Mouse (Mus musculus): Measurements from ENCODE around the gene Mslnl. TPM values are rescaled to one million over a fixed set of nuclear protein-coding genes. Genes with fewer than 3 reads are reported as not detected.
A peak's percentile ranks its signal among the peaks of the same experiment; 100 is the strongest.

Gene Mslnl
- polyA plus RNA-seq, 1 experiment from 2014 or later: not detected

- peak; percentile 88 for ATAC-seq (ENCODE audit: low FRiP score)
- peak; percentile 99 for DNase-seq (ENCODE audit: low spot score)
- Histone ChIP-seq H3K9me3 (ENCODE audit: control insufficient read depth, low read length) (no peaks in the 10 kb centered on the region), H3K4me2 (replicated peaks) (peak within 1 kb of the TSS; percentile 54), H3K27me3 (ENCODE audit: control insufficient read depth, insufficient read depth, low read length) (peaks cover 4% of the 10 kb centered on the region; the same call in 1 of the 2 replicates), H3K4me1 (replicated peaks; ENCODE audit: control insufficient read depth, insufficient read depth, low read length) (peaks cover 8% of the 10 kb centered on the region; the same call in 1 of the 2 replicates), H3K9ac (peak within 1 kb of the TSS; percentile 68), H3K4me3 (replicated peaks; ENCODE audit: low read length) (peak within 1 kb of the TSS; percentile 51), H3K27ac (no peak within 1 kb of the TSS), H3K36me3 (replicated peaks; ENCODE audit: control insufficient read depth, insufficient read depth) (peaks cover 9% of the 10 kb centered on the region; the same call in 1 of the 2 replicates)
- WGBS: under 1% methylated on average over 37 of the region's 37 CpGs
Observed at GRCm38 (mm10) chr17:25773549-25774120, 37.8 kb downstream of the Mslnl start, which contains the start of gene Narfl. Gene Narfl, plus strand, starts transcription at chr17:25773776.

- Histone ChIP-seq H3K4me1 (replicated peaks; ENCODE audit: control insufficient read depth, insufficient read depth, low read length) (peaks cover 8% of the 10 kb centered on the region; the same call in 1 of the 2 replicates), H3K4me2 (replicated peaks) (no peak overlapping the region), H3K9ac (no peak overlapping the region), H3K27me3 (ENCODE audit: control insufficient read depth, insufficient read depth, low read length) (no peaks in the 10 kb centered on the region), H3K27ac (no peak overlapping the region), H3K36me3 (replicated peaks; ENCODE audit: control insufficient read depth, insufficient read depth) (peaks cover 21% of the 10 kb centered on the region), H3K9me3 (ENCODE audit: control insufficient read depth, low read length) (no peaks in the 10 kb centered on the region), H3K4me3 (replicated peaks; ENCODE audit: low read length) (no peak overlapping the region)
- WGBS: 84% methylated on average over 10 of the region's 10 CpGs
- ATAC-seq (ENCODE audit: low FRiP score) (no peak), DNase-seq (ENCODE audit: low spot score) (no peak)
Observed at GRCm38 (mm10) chr17:25775318-25776062, 39.6 kb downstream of the Mslnl start.

- 98% methylated on average over 5 of the region's 5 CpGs for WGBS
- Histone ChIP-seq H3K4me3 (replicated peaks; ENCODE audit: low read length) (no peak overlapping the region), H3K36me3 (replicated peaks; ENCODE audit: control insufficient read depth, insufficient read depth) (peaks cover 45% of the 10 kb centered on the region), H3K27ac (no peak overlapping the region), H3K4me2 (replicated peaks) (no peak overlapping the region), H3K9ac (no peak overlapping the region), H3K4me1 (replicated peaks; ENCODE audit: control insufficient read depth, insufficient read depth, low read length) (peaks cover 8% of the 10 kb centered on the region; the same call in 1 of the 2 replicates), H3K9me3 (ENCODE audit: control insufficient read depth, low read length) (no peaks in the 10 kb centered on the region), H3K27me3 (ENCODE audit: control insufficient read depth, insufficient read depth, low read length) (no peaks in the 10 kb centered on the region)
- DNase-seq (ENCODE audit: low spot score) (no peak), ATAC-seq (ENCODE audit: low FRiP score) (no peak)
Observed at GRCm38 (mm10) chr17:25777948-25778347, 42.1 kb downstream of the Mslnl start.

- Histone ChIP-seq H3K27me3 (ENCODE audit: control insufficient read depth, insufficient read depth, low read length) (no peaks in the 10 kb centered on the region), H3K9ac (no peak overlapping the region), H3K27ac (no peak overlapping the region), H3K4me1 (replicated peaks; ENCODE audit: control insufficient read depth, insufficient read depth, low read length) (peaks cover 16% of the 10 kb centered on the region), H3K36me3 (replicated peaks; ENCODE audit: control insufficient read depth, insufficient read depth) (peaks cover 58% of the 10 kb centered on the region), H3K4me2 (replicated peaks) (no peak overlapping the region), H3K4me3 (replicated peaks; ENCODE audit: low read length) (no peak overlapping the region), H3K9me3 (ENCODE audit: control insufficient read depth, low read length) (no peaks in the 10 kb centered on the region)
- ATAC-seq (ENCODE audit: low FRiP score) (no peak), DNase-seq (ENCODE audit: low spot score) (no peak)
- 89% methylated on average over 6 of the region's 6 CpGs for WGBS
Observed at GRCm38 (mm10) chr17:25781339-25781738, 45.5 kb downstream of the Mslnl start.

- Histone ChIP-seq H3K27ac (no peak overlapping the region), H3K36me3 (replicated peaks; ENCODE audit: control insufficient read depth, insufficient read depth) (peaks cover 59% of the 10 kb centered on the region), H3K9me3 (ENCODE audit: control insufficient read depth, low read length) (no peaks in the 10 kb centered on the region), H3K4me2 (replicated peaks) (no peak overlapping the region), H3K4me1 (replicated peaks; ENCODE audit: control insufficient read depth, insufficient read depth, low read length) (peaks cover 16% of the 10 kb centered on the region), H3K27me3 (ENCODE audit: control insufficient read depth, insufficient read depth, low read length) (no peaks in the 10 kb centered on the region), H3K9ac (0 out of 2 replicates have a peak overlapping the region, but pooled peaks have one; percentile 74), H3K4me3 (replicated peaks; ENCODE audit: low read length) (no peak overlapping the region)
- no peak for DNase-seq (ENCODE audit: low spot score)
- no peak for ATAC-seq (ENCODE audit: low FRiP score)
- WGBS: 76% methylated on average over 7 of the region's 7 CpGs
Observed at GRCm38 (mm10) chr17:25783086-25783485, 47.2 kb downstream of the Mslnl start.

GRCm38 (mm10) chr17:25783861-25784574, 48.2 kb downstream of the Mslnl start:
- no peak overlapping the region for H3K27ac ChIP-seq
- ATAC-seq (ENCODE audit: low FRiP score) (no peak), DNase-seq (ENCODE audit: low spot score) (no peak)
- H3K36me3 ChIP-seq (replicated peaks; ENCODE audit: control insufficient read depth, insufficient read depth): peaks cover 59% of the 10 kb centered on the region
- peaks cover 16% of the 10 kb centered on the region for H3K4me1 ChIP-seq (replicated peaks; ENCODE audit: control insufficient read depth, insufficient read depth, low read length)
- WGBS: 82% methylated on average over 15 of the region's 15 CpGs
- no peaks in the 10 kb centered on the region for H3K9me3 ChIP-seq (ENCODE audit: control insufficient read depth, low read length)
- no peaks in the 10 kb centered on the region for H3K27me3 ChIP-seq (ENCODE audit: control insufficient read depth, insufficient read depth, low read length)
- peak overlapping the region; percentile 52 for H3K4me3 ChIP-seq (replicated peaks; ENCODE audit: low read length)
- H3K4me2 ChIP-seq (replicated peaks): peak overlapping the region; percentile 85
- H3K9ac ChIP-seq: peak overlapping the region; percentile 74

- peaks cover 60% of the 10 kb centered on the region for H3K36me3 ChIP-seq (replicated peaks; ENCODE audit: control insufficient read depth, insufficient read depth)
Observed at GRCm38 (mm10) chr17:25785281-25785745, 49.5 kb downstream of the Mslnl start, which contains the start of gene Haghl. Gene Haghl, minus strand, starts transcription at chr17:25785673.

GRCm38 (mm10) chr17:25786280-25786679, 50.4 kb downstream of the Mslnl start, which contains the start of gene Ccdc78:
Gene Ccdc78, plus strand, starts transcription at chr17:25786580.
- peak within 1 kb of the TSS; percentile 74 for H3K9ac ChIP-seq
- 82% methylated on average over 3 of the region's 3 CpGs for WGBS
- peaks cover 50% of the 10 kb centered on the region for H3K36me3 ChIP-seq (replicated peaks; ENCODE audit: control insufficient read depth, insufficient read depth)
- no peaks in the 10 kb centered on the region for H3K9me3 ChIP-seq (ENCODE audit: control insufficient read depth, low read length)
- H3K4me1 ChIP-seq (replicated peaks; ENCODE audit: control insufficient read depth, insufficient read depth, low read length): peaks cover 18% of the 10 kb centered on the region
- ATAC-seq (ENCODE audit: low FRiP score): no peak
- H3K4me3 ChIP-seq (replicated peaks; ENCODE audit: low read length): peak within 1 kb of the TSS; percentile 52
- no peaks in the 10 kb centered on the region for H3K27me3 ChIP-seq (ENCODE audit: control insufficient read depth, insufficient read depth, low read length)
- H3K4me2 ChIP-seq (replicated peaks): peak within 1 kb of the TSS; percentile 85
- H3K27ac ChIP-seq: peak within 1 kb of the TSS; percentile 77
- no peak for DNase-seq (ENCODE audit: low spot score)

More at GRCm38 (mm10) chr17:25785281-25785745, 49.5 kb downstream of the Mslnl start, which contains the start of gene Haghl:
- peak within 1 kb of the TSS; percentile 52 for H3K4me3 ChIP-seq (replicated peaks; ENCODE audit: low read length)
- H3K27ac ChIP-seq: peak within 1 kb of the TSS; percentile 77
- under 1% methylated on average over 23 of the region's 23 CpGs for WGBS
- no peaks in the 10 kb centered on the region for H3K27me3 ChIP-seq (ENCODE audit: control insufficient read depth, insufficient read depth, low read length)
- ATAC-seq (ENCODE audit: low FRiP score): peak; percentile 81
- peak within 1 kb of the TSS; percentile 85 for H3K4me2 ChIP-seq (replicated peaks)
- peak; percentile 98 for DNase-seq (ENCODE audit: low spot score)
- H3K9me3 ChIP-seq (ENCODE audit: control insufficient read depth, low read length): no peaks in the 10 kb centered on the region
- H3K9ac ChIP-seq: peak within 1 kb of the TSS; percentile 74
- peaks cover 16% of the 10 kb centered on the region for H3K4me1 ChIP-seq (replicated peaks; ENCODE audit: control insufficient read depth, insufficient read depth, low read length)

Measured in hindbrain, embryonic 14.5 days (tissue).